Mouse (Mus musculus): ENCODE data around the gene Tmprss9.

- TF ChIP-seq CTCF (conservative IDR thresholded peaks at IDR 0.05; ENCODE audit: low read length) (no peak), NANOG (IDR thresholded peaks at IDR 0.05; ENCODE audit: borderline replicate concordance, low read length) (no peak), POU5F1 (IDR thresholded peaks at IDR 0.05; ENCODE audit: borderline replicate concordance, low read length) (no peak)
Observed at GRCm38 (mm10) chr10:80932700-80933420, 61.2 kb downstream of the Tmprss9 start.
